Mouse (Mus musculus): Measurements from ENCODE around the gene Trim65.
"Not testable (repeated sequence)": the region's sequence is repeated elsewhere in the genome, so short reads cannot be mapped to it uniquely, and the experiment has no call there.

Trim65 gene

DNA sequence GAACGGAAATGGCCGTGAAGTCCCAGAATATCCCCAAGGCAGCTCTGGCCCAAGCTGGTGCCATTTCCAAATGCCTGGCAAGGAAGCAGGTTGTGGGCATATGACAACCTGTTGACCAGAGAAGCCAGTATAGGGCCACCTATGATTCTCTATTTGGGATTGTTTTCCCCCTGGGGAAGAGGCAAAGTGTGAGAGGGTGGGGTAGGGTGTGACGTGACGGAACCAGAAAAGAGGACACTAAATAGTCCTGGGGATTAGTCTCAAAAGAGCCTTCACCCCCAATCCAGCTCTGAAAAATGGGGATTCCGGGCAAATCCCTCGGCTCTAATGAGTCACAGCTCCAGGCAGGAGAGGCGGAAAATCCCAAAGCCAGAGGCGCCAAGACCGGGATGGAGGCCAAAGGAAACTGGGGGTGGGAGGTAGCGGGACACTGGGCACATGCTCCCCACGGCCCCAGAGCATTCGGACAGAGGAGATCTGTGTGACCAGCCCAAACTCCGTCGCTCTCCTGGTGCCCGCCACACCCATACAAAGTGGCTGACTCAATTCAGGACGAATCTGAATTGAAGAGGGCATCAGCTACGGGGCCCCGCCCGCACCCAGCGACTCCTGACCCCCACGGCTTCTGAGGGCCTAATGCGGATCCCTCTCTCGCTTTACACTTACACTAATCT lies 22.3 kb downstream of the Trim65 start:
- peak; percentile 62 for DNase-seq (ENCODE audit: low spot score)

DNA sequence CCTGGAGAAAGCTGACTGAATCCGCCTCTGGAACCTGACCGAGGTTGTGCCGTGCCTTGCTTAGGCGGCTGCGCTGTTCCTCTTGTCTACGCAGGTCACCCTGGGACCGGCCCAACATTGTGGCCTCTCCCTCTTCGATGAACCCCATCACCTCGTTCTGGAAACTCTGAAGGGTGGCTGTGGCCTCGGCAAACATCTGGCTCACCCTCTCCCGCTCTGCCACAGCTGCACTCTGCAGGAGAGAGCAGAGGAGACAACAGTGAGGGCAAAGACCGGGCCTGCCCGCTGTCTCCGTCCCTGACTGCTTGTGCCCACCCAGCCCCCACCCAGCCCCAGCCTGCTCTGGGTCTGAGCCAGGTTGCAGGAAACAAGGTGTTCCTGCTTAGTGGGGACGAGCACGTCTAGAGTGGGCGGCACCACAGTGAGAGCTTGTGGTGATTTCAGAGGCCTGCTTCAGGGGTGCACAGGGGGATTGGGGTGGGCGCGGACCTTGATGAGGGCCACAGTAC lies 23.1 kb downstream of the Trim65 start:
- no peak for DNase-seq (ENCODE audit: low spot score)

DNA sequence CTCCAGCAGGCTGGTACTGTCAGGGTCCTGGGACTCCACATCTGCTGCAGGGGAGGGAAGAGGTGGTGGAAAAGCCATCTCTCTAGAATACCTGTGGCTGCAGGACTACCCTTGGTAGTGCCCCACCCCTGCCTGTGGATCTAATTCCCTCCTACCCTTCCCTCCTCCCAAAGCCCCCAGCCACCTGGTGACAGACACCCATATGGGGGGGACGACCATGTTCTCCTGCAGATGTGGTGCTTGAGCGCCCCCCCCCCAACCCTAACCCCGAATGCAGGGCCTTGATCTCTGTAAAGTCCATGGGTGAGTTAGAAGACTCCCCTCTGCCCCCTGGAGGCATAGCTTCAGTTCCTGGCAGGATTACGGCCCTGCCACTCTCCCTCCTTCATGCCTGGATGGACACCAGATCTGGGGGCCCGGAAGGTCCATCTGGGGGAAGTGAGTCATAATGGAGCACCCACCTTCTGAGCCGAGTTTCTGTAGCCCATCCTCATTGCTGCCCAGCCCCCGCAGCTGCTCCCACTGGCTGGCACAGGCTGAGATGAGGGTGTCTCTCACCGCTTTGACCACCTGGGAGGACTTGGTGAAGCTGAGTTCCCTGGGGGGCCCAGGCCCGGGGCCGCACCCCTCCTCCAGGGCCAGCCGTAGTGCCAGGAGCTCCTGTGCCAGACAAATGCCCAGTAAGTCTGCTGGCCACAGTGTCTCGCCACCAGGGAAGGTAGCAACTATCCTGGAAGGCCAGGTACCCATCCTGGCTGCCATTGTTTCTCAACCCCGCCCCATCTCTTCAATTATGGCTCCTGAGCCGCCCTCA lies 23.8 kb downstream of the Trim65 start:
- DNase-seq (ENCODE audit: low spot score): no peak

DNA sequence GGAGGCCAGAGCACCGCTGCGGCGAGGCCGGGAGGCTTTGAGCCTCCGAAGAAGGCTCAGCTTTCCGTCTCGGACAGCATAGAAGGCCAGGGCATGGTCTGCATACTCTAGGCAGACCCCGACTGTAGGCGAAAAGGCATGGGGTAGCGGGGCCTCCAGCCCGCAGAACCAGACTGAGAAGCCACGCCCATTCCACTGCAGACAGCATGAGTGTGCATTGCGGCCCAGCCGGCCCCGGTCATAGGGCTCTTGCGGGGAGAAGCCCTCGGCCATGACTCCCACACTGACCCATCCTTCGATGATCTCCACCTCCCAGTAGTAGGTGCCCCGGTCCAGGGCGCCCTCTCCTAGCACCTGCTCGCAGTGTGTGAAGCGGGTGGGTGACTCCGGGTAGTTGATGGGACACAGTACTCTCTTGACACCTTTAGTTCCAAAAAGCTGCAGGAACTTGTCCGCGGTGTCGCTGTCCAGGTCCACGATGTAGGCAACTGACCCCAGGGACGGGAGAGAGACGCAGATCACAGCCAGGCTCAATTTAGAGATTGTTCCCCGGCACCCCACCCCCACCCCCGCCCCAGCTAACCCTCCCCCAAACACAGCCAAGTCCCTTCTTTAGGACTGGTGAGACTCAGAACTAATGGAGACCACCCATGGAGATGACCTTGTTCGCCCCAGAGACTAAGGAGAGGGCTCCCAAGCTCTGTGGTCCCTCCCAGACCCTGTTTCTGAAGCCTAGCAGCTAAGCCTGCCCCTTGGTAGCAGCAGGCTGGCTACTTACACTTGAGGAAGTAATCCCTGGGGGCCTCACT lies 24.6 kb downstream of the Trim65 start:
- DNase-seq (ENCODE audit: low spot score): no peak

DNA sequence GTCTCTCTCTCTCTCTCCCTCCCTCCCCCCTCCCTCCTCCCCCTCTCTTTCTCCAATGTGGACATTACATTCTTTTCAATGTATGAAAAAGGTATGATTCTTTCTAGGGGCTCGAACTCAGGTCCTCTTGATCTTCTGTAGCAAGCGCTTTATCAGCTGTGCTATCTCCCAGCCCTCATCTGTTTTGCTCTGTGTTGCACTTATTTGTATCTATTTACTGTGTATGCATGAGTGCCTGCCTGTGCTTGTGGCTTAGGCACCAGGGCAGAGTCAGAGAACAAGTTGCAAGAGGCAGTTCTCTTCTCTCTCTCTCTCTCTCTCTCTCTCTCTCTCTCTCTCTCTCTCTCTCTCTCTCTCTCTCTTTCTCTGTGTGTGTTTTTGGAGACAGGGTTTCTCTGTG lies 25.9 kb downstream of the Trim65 start:
- no peak for DNase-seq (ENCODE audit: low spot score)

DNA sequence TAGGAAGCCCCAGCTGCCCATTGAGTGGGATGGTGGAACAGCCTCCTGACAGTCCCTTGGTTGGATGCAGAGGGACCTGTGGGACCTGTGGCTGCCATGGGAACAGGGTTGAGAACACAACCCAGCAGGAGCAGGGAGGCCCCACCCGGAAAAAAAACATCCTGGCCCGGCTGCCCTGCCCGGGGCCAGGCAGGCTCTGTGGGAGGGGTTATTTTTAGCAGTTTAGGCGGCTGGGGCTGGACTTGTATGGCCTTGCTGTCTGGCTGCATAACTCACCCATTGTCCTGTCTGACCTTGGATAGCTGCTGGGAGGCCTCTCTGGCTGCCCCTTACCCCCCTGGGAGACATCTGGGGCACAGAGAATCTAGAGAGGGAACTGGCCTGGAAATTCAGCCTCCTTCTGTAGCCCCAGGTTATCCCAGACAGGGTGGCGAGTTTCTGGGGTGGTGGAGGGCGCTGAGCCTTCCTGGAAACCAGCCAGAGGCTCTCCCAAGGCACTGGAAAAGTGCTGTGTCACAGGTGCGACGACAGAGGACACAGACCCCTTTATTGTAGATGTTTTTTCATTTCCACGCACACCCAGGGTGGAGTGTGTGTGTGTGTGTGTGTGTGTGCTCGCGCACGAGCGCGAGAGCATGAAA lies 26.8 kb downstream of the Trim65 start:
- no peak for DNase-seq (ENCODE audit: low spot score)

DNA sequence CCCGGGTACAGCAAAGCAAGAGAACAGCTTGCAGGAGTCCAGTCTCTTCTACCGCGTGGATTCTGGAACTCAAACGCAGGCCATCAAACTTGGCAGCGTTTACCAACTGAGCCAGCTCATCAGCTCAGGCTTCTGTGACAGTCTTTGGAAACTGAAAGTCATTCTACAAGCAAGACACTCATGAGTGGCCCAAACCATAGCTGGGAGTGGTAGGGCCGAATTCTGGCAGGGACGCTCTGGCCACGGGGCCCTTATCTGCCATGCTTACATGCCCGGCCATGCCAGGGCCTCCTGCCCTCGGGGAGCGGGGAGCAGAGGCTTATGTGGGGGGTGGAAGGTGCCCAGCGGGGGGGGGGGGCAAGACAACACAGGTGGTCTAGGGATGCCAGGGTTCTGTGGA lies 27.4 kb downstream of the Trim65 start:
- DNase-seq (ENCODE audit: low spot score): no peak

DNA sequence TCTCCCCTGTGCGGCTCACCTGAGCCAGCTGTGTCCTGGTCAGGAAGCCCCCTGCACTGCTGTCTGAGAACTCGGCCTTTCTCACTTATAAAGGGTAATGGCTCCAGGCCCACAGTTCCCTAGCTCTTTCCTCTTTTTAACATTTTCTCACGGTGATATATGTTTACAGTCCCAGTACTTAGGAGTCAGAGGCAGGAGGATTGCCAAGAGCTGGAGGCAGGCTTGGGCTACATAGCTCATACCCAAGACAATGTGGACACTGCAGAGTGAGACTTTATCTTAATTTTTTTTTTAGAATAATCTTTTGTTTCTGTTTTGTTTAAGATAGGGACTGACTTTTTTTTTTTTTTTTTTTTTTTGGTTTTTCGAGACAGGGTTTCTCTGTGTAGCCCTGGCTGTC lies 28.5 kb downstream of the Trim65 start:
- DNase-seq (ENCODE audit: low spot score): no peak

DNA sequence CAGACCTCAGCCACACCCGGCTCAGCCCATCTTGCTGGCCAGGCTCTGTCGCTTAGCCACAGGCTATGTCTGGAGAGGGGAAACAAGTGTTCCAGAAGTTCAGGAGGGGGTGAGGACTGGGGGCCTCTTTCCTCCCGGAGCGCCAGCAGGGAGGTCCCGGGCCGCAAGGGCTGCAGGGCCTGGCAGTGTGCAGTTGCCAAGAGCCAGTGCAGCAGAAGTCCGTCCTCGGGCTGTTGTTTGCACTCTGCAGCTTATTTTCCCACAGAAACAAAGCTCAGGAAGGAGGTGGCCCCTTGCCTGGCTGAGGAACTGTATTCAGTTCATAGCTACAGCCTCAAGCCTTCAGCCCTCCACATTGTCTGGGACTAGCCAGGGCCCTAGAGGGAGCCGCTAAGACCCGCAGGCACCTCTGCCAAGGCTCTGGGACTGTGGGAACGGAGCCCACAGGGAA lies 29.0 kb downstream of the Trim65 start:
- DNase-seq (ENCODE audit: low spot score): no peak

DNA sequence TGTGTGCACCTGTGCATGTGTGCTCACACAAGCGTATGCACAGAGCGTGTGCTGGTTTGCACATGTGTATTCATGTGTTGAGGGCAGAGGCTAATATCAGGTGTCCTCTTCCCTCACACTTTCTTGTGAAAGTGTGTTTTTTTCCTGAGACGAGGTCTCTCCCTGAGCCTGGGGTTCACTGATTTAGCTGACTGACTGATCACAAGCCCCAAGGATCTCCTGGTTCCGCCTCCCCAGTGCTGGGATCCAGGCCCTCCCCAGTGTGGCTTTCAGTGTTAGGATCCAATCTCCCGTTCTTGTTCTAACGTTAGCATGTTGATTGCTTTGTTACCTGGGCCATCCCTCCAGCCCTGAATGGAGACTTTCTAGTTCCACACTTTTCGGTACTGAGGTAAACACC lies 30.1 kb downstream of the Trim65 start:
- DNase-seq (ENCODE audit: low spot score): no peak

DNA sequence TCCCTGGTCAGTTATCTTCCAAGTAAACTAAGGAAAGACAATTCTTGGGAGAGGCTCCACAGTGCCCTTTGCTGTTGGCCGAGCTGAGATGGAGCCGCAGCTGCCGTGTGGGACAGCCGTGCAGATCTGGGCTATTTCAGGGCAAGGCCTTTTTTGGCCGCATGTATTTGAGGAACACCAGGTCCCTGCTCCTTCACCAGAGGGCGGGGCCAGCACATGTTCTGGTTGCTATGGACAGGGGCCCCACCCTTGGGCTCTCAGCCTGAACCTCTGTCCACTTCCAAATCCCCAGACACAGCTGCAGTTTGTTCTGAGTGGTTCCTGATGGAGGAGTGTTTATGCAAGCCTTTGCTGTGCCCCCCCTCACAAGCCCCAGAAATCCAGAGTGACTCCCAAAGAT lies 30.5 kb downstream of the Trim65 start:
- DNase-seq (ENCODE audit: low spot score): peak; percentile 56

DNA sequence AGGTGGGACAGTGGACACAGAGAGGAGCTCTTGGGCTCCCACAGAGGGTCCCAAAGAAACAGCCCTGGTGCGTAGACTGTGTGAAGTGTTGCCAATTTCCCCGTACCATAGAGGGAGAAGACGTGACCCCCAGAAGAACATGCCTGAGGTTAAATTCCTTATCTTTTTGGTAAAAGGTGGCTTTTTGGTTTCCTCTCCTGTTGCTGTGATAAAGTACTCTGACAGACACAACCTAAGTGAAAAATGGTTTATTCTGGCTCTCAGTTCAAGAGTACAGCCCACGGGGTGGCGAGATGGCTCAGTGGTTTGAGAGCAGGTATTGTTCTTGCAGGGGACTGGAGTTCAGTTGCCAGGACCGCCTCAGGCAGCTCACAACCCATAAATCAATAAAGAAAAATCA lies 31.5 kb downstream of the Trim65 start:
- no peak for DNase-seq (ENCODE audit: low spot score)

DNA sequence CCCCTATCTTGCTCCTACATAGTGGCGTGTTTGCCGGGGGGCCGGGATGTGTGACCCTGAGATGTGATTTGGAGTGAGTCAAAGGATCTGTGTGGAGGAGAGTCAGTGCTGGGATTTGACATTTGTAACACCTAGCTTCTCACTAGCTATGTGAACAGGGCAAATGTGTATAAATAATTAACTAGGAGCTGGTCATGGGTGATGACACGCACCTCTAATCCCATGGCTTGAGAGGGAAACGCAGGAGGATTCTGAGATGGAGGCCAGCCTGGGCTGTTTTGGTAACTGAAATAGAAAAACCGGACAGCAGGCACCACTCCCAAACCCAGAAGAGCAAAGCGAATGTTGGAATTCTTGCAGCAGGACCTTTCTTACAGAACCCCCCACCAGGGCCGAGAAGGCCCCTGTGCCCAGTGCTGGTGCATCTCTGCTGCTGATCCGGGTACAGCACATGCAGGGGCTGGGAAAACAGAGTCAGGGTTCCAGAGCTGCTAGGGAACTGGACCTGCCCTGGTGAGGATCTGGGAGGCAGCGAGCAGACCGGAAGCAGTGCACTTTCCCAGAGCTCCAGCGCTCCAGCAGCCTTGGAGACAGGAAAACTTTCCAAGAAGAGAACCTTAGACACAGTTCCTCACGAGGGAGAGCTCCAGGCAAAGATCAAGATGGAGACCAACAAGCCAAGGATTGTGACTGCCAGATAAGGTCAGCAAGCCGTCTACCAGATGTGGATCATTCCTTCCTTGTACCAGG lies 32.0 kb downstream of the Trim65 start:
- DNase-seq (ENCODE audit: low spot score): no peak

DNA sequence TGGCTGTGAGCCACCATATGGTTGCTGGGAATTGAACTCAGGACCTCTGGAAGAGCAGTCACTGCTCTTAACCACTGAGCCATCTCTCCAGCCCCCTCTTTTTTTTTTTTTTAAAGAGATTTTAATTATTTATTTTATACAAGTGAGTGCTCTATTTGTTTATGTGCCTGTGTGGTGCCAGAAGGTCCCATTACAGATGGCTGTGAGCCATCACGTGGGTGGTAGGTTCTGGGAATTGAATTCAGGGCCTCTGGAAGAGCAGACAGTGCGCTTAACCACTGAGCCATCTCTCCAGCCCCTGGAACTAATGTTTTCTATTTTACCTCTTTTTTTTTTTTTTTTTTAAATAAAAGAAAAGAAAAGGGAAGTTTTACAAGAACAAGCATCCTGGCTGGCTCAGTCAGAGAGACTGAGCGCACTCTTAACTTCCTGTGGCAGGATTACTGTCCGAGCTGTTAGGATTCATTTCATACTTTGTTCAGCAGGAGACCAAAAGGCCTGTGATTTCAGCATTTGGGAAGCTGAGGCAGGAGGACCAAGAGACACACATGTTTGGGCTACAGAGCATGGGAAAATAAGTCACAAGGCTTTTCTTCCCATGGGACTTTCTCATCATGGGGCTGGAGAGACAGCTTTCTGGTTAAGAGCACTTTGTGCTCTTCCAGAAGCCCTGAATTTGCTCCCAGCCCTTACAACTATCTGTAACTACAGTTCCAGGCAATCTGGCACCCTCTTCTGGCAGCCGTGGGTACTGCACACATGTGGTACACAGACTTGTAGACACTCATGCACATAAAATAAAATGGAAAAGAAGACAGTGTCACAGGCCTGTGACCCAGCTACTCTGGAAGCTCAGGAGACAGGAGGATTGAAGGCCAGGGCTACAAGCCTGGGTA lies 34.5 kb downstream of the Trim65 start:
- no peak for DNase-seq (ENCODE audit: low spot score)

DNA sequence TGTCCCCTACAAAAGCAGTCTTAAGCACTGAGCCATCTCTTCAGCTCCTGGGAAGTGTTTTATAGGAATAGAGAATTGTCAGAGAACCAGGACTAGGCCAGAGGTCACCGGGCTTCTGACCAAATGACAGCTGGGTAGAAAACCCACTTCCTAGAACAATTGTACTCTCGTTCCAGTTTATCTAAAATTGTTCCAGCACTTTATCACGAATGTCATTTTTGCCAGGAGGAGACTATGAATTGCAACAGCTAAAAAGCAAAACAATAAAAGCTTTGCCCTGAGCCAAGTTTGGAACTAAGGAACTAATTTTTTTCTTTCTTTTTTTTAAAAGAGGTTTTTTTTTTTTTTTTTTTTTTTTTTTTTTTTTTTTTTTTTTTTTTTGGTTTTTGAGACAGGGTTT lies 35.4 kb downstream of the Trim65 start:
- DNase-seq (ENCODE audit: low spot score): no peak

DNA sequence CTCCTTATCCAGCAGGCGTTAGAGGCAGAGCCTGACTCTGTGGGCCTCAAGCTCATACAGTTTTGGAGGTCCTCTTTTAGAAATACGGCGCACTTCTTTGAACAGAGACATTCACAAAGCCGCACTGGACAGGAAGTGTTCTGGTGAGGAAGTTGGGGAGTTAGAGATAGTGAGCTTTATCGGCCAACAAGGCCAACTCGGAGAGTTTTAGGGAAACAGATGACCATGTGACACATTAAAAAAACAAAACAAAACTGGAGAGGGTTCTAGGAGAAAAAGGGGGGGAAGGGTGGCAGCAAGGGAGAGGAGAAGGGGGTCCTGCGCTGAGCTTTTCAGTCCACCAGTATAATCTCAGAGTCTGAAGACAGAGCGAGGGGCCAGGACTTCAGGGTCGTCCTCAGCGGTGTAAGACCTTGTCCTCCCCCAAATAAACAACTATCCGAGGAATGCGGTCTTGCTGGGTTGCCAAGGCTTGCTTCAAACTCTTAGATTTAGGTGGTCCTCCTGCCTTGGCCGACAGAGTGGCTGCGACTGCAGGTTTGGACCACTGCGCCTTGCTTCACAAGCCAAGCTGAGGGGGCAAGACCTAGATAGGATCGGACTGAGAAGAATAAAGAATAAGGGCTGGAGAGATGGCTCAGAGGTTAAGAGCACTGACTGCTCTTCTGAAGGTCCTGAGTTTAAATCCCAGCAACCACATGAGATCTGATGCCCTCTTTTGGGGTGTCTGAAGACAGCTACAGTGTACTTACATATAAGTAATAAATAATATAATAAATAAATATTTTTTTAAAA lies 37.0 kb downstream of the Trim65 start:
- no peak for DNase-seq (ENCODE audit: low spot score)

DNA sequence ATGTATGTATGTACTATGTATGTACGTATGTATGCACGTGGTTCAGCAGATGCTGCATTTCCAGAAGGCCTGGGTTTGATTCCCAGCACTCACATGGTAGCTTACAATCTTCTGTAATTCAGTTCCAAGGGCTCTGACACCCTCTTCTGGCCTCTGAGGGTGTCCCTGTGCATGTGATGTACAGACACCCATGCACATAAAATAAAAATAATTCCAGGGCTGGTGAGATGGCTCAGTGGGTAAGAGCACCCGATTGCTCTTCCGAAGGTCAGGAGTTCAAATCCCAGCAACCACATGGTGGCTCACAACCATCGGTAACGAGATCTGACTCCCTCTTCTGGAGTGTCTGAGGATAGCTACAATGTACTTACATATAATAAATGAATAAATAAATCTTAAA lies 38.0 kb downstream of the Trim65 start:
- not testable (repeated sequence) for DNase-seq (ENCODE audit: low spot score)

DNA sequence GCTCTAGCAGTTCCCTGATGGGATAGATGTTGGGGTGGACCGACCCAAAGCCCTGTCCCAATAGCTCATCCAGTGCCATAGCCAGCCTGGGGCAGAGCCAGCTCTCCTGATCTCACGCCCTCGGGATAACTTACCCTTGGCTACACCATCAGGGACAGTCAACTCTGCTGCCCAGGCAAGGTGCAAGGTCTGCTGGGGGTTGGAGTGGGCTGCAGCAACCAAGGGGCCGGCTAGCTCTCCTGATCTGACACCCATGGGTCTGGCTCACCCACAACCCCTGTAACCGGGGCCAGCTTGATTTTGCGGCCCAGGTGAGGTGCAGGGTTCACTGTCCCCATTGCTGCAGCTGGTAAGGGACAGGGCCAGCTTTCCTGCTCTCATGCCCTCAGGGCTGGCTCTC lies 39.3 kb downstream of the Trim65 start:
- DNase-seq (ENCODE audit: low spot score): no peak

DNA sequence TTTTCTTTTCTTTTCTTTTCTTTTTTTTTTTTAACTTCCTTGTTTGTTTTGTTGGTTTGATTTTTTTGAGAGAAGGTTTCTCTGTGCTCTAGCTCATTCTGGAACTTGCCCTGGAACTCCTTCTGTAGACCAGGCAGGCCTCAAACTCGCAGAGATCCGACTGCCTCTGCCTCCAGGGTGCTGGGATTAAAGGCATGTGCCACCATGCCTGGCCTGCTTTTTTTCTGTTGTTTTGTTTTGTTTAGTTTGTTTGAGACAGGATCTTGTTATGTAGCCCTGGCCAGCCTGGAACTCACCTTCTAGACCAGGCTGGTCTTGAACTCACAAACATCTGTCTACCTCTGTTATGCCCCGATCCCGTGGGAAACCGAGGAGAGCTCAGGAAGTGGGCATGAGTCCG lies 41.4 kb downstream of the Trim65 start:
- DNase-seq (ENCODE audit: low spot score): no peak

Data from urinary bladder, postnatal 25 days (tissue).